Mouse (Mus musculus) ovary, postnatal 10 days (tissue): ENCODE results near the gene Ocln.
A peak's percentile ranks its signal among the peaks of the same experiment; 100 is the strongest.

Source experiments
- DNase-seq: peaks from one replicate; pipeline ENCODE4 v3.0.0; 2022; ENCODE audit warnings: low spot score

The Ocln gene

DNA sequence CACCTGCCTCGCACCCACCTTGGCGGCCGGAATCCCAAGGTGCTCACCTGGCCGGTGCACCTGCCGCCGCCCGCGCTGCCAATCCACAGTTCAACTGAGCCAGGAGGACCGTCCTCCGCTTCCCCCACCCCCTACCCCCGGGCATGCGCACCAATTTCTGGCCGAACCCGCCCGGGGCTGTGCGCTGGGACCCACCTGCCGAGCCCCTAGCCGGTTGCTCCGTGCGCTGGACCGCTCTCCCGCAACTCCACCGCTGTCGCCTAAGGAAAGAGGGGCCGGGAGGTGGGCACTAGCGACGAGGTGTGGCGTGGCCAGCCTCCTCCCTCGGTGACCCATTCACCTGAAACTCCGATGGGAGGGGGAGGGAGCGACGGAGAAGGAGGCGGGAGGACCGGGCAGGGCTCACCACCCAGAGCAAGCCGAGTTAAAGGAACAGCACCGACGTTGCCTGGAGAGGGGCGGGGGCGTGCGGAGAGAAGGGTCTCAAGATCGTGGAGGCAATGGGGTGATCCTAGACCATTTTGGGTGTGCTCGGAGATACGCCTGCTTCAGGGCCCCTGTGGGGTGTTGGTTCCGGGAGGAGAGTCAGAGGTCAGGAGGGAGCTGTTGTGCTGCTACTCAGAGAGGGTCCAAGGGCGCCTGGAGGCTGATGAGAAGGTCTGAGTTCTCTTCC lies at the start of gene Ocln:
Gene Ocln (minus strand): TSS at position 350 of the 673 bp plus-strand sequence.
- DNase-seq: peak; percentile 30

DNA sequence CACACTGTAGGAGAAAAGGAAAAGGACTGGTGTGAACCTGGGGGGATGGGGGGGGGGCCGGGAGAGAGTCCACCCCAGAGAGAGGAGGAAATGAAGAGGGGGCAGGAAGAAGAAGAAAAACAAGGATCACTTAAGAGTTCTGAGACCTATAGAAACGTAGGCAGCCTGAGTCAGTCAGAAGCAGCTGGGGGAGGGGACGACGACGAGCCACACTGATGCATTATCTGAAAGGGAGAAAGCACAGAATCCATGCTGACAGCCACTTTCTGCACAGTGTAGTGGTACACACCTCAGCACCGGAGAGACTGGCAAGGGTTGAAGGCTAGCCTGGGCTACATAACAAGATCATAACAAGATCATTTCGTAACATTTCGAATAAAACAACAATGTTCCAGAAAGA lies 48.5 kb upstream of the Ocln start:
- no peak for DNase-seq

DNA sequence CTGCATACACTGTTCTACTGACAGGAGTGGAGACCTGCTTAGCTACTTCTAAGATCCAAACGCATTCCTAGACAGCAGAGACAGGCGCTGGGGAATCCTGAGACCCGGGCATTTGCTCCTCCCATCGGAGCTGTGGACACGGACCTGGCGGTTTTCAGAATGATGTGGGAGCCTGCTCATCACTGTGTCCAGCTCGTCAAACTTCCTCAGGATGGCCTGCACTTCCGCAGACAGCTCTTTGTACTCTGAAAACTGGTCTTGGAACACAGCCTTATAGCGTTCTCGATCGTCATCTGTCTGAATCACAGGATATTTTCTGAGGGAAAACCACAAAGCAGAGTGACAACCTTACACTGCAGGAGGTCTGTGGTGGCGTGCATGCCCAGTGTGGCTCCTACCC lies 47.8 kb upstream of the Ocln start:
- DNase-seq: no peak

DNA sequence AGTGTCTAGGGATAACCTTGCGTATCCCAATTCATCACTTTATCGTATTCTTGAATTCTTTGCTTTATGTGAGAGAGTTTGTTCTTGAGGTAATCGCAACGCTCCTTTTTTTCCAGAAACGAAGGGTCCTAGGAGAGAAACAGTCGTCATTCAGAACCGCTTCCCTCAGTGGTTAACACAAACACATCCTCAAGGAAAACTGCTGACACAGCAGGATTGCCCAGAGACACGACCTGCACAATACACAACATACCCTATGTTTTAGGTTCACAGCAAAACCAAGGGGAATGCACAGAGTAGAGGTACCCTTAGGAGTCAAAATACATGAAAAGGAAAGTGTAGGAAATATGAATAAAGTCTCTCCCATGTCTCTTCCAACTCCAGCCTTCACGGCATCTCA lies 44.8 kb upstream of the Ocln start:
- no peak for DNase-seq

DNA sequence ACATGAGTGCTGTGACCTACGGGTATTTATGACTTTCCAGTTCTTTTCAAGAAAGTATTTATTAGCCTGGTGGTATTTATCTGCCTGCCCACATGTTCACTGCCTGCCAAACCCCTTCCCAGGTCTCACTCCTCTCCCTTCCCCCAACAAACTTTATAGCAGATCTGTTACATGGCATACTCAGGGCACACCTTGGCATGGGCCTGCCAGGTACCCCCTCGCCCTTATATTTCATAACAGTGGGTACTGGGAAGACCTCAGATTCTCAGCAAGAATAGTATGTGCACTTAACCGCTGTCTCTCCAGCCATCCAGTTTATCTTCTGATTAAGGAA lies 43.0 kb upstream of the Ocln start:
- DNase-seq: no peak

DNA sequence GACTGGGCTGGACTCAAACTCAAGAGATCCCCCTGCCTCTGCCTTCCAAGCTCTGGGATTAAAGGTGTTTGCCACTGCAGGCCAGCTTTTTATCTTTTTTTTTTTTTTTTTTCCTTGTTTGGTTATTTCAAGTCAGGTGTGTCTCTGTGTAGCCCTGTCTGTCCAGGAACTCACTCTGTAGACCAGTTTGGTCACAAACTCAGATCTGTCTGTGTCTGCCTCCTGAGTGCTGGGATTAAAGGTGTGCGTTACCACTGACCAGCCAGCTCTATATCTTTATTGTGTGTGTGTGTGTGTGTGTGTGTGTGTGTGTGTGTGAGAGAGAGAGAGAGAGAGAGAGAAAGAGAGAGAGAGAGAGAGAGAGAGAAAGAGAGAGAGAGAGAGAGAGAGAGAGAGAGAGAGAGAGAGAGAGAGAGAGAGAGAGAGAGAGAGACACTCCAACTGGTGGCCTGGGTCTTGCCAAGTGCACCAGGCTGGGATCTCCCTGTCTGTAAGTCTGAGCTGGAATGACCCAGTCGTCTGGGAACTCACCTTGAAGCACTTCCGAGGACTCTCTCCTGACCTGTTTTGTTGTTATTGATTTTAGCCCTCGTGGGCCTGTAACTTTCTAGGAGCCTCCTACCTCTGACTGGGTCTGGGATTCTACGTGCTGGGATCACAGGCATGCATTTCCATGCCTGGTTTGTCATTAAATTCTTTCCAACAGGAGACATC lies 42.5 kb upstream of the Ocln start:
- no peak for DNase-seq

DNA sequence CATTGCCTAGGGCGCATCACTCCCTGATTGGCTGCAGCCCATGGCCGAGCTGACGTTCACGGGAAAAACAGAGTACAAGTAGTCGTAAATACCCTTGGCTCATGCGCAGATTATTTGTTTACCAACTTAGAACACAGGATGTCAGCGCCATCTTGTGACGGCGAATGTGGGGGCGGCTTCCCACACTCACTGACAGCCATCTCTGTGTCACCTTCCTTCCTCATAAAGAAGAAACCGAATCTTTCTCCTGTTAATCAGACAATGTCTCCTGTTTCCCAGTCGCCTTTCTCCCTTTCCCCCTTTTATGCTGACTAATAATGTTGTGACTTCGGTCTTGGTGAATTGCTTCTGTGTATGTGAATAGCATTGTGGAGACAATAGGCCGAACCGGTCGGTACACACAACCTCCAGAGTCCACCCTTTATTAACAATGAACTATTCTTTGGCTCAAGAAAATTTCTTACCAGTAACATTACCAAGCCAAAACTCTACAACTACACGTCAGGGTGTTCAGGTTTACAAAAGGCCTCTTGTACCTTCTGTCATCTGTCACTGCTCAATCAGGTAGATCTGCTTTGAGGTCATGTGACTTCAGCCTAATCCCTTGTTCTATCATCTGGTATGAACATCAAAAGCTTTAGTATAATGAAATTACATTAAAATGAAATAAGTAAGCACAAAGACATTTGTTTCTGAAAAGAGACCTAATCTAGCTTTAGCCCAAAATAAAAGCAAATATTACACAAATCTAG lies 41.7 kb upstream of the Ocln start:
- DNase-seq: no peak

DNA sequence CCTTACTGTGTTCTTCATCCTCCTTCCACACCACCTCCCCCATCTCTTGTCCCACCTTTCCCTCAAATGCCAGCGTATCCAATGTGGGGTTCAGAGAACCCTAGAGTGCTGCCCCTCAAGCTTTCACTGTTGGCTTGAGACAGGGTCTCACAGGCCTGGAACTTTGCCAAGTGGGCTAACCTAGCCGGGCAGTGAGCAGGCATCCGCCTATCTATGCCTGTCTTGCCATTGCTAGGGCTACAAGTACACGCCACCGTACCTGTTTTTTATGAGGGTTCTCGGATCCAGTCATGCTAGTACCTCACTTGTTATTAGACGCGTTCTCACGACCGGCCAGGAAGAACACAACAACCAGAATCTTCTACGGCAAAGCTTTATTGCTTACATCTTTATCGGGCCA lies 36.1 kb upstream of the Ocln start:
- no peak for DNase-seq

DNA sequence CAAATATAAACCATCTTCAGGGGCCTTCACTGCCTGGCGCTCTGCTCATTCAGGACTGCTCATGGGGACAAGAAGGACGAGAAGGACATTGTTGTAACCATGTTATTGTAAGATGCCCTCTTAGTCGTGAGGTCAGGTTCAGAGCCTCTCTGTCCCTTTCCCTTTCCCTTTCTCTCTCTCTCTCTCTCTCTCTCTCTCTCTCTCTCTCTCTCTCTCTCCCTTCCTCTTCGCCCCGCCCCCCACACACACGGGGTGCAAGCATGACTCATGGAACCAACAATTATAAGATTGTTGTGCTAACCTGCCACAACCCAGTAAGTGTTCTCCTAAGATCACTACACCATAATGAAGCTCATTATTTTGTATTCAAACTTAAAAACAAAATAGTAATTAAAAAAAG lies 29.6 kb upstream of the Ocln start:
- DNase-seq: no peak

DNA sequence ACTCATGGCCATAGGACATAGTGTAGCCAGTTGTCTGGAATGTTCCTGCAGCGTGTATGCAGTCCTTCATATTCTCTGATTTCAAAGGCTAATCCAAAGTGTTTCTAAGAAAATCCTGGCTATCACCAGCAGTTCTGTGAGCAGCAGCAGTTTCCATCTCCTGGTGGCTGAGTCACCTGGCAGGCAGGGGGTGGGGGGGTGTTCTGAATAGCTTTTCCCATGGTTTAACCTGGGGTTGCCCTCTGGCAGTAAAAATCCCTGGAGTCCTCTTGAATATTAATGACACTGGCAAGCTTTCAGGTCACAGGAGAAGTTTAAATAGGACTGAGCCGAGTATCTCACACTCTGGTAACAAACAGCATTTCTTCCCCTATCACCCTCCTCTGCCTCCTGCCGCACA lies 29.2 kb upstream of the Ocln start:
- no peak for DNase-seq

DNA sequence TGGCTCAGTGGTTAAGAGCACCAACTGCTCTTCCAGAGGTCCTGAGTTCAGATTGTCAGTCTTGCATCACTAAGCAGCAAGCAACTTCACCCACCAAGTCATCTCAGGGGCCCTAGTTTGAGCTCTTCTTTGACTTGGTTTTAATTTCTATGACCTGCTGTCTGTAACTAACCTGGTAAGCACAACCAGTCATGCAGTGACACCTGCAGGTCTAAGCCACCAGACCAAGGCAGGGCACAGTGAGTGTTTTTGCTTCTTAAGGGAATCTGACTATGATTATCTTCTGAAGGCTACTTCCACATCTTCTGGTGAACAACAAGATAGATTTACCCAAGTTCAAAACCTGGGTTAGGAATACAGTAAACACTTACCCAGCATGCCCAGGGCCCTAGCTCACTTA lies 27.4 kb upstream of the Ocln start:
- no peak for DNase-seq

DNA sequence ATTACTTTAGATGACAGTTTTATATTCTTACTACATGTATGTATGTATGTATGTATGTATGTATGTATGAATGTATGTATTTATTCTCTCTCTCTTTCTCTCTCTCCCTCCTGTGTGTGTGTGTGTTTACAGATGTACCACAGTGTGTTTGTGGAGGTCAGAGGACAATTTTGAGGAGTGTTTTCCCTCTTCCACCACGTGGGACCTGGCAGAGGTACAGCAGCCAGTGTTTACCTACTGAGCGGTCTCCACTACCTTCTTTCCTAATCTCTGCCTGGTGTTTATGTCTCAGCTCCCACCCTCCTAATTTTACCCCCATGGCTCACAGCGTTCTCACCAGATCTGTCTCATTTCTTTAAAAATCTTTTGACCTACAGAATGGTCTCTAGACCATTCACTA lies 26.7 kb upstream of the Ocln start:
- DNase-seq: no peak

DNA sequence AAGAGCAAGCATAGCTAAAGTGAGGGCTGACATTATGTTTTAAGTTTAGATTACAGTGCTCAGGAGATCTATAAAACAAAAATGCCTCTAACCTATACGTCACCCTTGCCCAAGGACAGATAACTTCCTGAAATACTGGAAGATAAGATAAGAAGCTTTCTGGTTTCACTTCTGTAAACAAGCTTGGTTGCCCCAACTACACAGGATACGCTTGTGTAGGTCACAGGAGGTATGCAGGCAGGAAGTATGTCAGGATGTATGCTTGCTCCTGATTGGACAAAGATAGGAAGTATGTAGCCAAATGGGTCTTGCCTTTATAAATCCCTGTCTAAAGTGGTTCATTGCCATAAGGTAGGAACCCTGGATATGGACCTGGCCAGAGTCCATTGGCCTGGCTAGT lies 23.4 kb upstream of the Ocln start:
- DNase-seq: no peak

DNA sequence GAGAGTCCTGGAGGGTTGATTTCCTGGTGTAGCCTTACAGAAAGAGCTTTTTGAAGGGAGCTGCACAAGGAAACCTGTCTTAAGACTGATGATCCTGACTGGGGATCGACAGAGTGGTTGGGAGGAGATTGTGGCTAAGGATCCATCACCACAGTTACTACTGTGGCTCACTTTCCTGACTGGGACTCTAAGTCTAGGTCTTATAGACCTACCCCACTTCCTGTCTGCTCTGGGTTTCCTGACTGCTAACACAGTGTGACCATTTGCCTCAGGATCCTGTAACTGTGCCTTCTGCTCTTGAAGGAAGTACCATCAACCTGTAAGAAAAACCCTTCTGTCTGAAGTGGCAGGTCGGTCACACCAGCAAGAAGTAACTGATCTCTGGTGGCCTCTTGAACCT lies 18.2 kb upstream of the Ocln start:
- no peak for DNase-seq

DNA sequence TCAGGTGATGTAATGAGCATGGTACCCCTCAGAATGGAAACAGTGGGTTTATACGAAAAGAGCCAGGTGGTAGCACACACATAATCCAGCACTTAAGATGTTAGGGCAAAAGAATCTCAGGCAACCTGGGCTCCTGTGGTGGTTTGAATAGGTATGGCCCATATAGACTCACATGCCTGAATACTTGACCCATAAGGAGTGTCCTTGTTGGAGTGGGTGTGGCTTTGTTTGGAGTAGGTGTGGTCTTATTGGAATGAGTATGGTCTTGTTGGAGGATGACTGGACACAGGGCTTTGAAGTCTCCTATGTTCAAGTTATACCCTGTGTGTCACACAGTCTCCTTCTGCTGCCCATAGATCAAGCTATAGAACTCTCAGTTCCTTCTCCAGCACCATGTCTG lies 15.8 kb upstream of the Ocln start:
- no peak for DNase-seq

DNA sequence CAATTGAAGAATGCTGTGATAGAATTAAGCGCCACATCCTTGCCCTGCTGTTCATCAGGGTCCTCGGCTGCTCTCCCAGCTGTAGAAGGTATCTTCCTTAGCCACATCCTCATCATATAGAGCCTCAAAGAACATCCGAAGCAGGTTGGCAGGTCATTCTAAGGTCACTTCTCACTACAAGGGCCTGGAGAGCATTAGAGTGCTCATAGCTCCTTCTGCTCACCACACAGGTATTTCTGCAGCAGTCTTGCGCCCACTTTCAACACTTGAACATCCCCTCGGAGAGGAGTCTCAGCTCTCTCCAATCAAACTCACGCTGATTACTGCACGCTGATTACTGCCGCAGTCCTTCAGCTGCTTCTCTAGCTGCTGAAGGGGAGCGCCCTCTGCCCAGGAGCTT lies 6.9 kb upstream of the Ocln start:
- no peak for DNase-seq

DNA sequence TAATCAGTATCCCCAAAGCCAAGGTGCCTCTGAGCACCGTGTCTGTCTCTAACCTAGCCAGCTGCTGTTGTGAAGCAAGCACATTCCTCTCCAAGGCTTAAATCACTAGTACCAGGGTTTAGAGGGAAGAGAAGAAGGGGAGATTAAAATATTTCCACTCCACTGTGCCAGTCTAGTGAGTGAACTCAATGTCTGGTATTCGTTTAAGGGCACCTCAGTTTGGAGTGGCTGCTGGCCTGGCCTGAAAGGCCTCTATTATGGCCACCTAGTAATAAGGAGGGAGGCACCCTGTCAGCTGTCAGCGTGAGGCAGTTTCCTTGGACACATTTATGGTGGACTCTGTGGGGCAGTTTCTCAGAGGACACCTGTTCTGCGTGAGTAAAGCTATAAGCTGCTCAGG lies 4.5 kb upstream of the Ocln start:
- no peak for DNase-seq

DNA sequence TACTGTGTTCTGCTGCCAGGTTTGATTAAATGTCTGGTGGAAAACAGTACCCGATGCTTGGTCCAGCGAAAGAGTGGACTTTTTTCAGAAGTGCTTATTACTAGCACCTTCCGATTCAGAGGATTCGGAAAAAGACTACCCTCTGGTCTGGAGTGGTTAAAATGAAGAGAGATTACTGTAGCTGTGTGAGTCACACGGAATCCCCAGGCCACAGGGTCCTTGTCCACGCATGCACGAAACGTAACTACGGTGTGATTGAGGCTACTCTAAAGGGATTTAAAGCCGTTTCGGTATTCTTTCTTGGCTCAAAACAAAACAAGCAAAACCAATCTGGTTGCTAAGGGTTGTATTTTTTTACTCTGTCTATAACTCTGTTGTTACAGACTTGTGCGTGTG lies 522 bp upstream of the Ocln start:
- DNase-seq: no peak

DNA sequence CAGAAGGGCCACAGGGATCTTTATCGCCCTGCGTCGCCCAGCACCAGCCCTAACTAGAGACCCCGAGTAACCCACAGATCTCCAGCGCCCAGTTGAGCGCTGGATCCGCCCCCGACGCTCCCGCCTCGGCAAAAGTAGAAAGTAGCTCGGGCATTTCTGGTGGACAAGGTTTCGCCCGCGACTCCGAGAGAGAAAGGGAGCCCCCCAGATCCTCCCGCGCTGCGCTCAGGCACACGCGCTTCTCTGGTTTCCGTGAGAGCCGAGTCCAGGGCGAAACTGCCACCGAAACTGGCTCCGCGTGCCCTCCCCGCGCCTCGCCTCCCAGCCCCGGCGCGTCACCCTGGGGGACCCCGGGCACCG lies 529 bp downstream of the Ocln start:
- no peak for DNase-seq

DNA sequence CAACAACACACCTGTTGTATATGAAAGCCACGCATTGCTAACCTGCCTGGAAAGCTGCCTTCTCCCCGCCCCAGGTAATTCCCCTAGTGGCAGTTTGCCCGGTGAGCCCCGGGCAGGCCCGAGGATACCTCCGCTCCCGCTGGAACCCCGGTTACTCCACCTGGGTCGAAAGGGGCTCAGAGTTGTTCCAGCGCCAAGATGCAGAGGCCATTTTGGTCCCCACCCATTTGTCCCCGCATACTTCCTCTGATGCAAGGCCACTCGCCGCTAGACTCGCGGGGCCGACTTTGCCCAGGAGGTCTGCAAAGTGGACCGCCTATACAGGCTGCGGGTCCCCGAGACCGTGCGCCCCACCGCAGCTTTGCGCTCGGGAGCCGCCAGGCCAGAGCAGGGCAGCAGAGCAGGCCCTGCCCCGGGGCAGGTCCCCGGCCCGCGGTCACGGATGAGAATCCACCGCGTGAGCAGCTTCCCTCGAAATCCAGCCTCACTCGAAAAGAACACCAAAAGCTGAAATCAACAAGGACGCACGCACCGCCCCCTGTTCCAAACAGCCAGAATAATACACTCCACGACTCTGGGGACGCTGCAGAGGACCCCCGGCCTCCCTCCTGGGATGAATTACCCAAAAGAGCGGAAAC lies 1.0 kb downstream of the Ocln start:
- peak; percentile 18 for DNase-seq

DNA sequence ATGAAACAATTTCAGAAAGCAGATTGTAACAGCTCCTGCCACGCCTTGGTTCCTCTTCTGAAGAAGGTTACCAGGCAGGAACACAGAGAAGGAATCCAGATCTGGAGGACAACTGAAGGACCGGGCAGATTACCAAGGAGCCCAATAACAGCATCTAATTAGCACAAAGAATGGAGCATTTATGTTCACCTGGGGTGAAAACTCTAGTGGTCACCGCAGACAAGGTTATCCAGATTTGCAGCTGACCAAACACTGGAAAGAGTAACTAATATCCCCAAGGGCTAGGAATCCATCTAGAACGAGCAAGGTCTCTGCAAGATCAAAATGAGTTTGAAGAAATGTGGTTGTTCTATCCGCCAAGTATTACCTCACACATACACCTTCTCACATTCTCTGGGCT lies 5.2 kb downstream of the Ocln start:
- no peak for DNase-seq

DNA sequence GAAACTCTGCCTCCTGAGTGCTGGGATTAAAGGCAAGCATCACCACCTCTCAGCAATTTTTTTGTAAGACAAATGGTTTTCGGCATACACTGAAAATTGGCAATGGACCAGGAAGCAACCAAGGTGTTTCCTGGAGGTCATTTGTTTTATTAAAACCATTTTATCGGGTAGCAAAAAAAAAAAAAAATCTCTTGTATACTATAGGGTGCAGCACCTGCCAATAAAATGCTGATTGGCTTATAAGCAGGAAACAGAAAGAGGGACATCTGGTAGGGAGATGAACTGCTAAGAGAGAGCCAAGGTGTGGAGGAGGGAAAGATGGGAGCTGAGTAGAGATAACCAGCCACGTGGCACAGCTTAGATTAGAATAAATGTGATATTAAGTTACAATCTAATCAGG lies 7.0 kb downstream of the Ocln start:
- DNase-seq: no peak

DNA sequence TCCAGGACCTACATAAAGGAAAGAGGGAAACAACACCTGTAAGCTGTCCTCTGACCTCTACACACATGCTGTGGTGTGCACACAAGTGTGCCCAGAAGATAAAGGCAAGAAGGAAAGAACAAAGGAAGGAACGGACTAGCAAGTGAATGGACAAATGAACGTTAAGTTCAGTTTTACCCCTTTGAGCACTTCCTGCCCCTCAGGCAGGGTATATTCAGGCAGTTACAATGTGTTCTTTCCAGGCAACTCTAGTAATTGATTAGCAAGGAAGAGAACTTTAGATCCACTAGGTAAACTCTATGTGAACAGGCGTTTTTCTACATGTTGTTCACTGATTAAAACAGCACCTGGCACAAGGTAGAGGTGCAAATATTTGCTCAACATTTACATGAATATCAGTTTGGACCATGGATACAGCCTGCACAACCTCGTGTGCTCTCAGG lies 8.3 kb downstream of the Ocln start:
- DNase-seq: no peak
